Mouse (Mus musculus) hindlimb bud, embryonic 11.5 days (tissue): ENCODE measurements around the gene Ablim1.

Source experiments
- DNase-seq: peaks from one replicate; pipeline ENCODE4 v3.0.0-alpha.2; 2012; ENCODE audit warnings: low read depth, low spot score; ENCODE audit errors: extremely low spot score

Ablim1 gene

GRCm38 (mm10) chr19:57224390-57224789, 90.3 kb downstream of the Ablim1 start:
- DNase-seq, result no peak

GRCm38 (mm10) chr19:57223686-57224085, 91.0 kb downstream of the Ablim1 start:
- no peak for DNase-seq

- DNase-seq, result no peak
Observed at GRCm38 (mm10) chr19:57222657-57223056, 92.1 kb downstream of the Ablim1 start.

DNA sequence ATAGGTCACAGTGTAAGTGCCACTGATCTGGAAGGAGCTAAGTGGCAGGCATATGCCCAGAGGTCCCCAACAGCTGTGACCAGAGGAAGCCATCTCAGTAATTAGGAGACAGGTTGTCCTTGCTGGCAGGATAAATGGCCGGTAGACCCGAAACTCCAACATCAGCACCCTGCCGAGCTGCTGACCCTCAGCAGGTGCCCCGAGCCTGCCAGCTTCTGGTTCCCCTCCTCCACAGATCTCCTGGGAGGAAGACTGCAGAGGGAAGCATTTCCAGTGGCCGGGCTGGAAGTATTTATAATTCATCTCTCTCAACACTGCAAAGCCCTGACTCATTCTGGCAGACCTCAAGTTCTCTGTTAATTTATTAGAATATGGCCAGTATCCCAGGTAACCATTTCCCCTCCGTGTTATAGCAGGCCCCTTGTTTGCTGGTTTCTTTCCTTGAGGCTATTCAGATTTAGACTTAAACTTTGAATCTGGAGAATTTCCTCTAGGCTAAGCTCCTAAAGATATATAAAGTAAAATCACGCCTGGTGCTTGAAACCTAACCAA, 93.0 kb downstream of the Ablim1 start:
- no peak for DNase-seq

GRCm38 (mm10) chr19:57219758-57220157, 95.0 kb downstream of the Ablim1 start:
- no peak for DNase-seq

DNA sequence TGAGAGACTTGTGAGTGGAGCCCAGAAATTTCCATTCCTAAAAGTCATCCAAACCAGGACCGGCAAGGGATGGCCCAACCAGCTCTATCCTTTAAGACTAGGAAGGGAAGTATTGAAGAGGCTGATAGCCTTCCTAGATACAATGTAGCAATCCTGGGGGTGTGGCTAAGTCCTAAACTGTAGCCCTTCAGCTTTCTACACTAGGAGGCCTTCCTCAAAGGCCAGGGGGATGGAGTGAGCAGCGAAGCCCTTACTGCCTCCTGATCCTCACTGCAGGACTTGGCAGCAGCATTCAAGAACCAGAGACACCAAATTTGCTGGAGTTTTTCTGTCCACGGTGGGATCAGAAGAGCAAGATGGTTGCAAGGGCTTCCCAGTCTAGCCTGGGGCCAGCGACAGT, 97.6 kb downstream of the Ablim1 start:
- DNase-seq, result no peak

- no peak for DNase-seq
Observed at GRCm38 (mm10) chr19:57215527-57215926, 99.2 kb downstream of the Ablim1 start.

GRCm38 (mm10) chr19:57212406-57212805, 102.3 kb downstream of the Ablim1 start:
- no peak for DNase-seq

GRCm38 (mm10) chr19:57211444-57212111, 103.1 kb downstream of the Ablim1 start:
- no peak for DNase-seq

- DNase-seq, result no peak
Observed at GRCm38 (mm10) chr19:57210924-57211323, 103.8 kb downstream of the Ablim1 start.

DNA sequence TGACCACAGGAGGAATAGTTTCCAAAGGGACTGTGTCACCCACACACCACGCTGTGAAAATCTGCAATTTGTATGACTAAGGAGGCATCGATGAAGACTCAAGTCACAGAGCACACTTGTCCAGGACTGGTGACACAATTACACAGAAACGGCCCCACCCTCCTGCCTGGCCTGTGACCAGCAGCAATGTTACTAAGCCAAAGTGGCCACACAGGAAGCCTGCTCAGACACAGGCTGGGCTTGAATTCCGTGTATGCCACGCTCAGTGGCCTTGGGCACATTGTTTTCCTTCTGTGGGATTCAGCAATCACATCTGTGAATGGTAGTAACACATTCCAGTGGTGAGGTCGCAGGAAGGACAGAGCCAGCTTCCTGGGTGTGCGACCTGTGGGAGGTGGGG, 110.6 kb downstream of the Ablim1 start:
- no peak for DNase-seq

- no peak for DNase-seq
Observed at GRCm38 (mm10) chr19:57202554-57202953, 112.2 kb downstream of the Ablim1 start.

- no peak for DNase-seq
Observed at GRCm38 (mm10) chr19:57201090-57201483, 113.6 kb downstream of the Ablim1 start.

DNA sequence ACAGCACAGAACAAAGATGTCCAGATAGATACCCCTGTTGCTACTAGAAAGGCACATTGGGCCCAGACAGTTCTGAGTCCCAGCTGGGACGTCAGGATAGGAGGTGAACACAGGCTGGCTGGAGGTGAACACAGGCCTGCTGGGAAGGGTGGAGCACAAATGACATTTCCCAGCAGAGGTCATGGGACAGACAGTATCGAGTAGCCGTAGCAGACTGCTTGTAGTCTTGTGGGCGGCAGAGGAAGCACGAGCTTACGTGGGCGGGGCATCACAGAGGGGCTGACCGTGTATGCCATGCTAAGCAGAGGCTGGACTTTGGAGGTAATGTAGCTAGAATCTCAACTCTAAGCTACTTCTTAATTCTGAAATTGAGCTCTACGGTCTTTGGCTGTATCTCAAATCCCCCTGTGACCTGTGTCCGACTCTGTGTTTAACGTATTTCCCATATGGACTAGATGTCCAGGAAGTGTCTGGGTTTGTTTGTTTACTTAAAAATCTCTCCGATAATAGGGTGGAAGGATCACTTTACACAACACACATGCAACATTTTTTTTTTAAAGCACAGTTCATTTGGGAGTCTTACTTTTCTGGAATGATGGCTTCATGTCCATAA, 114.1 kb downstream of the Ablim1 start:
- no peak for DNase-seq

GRCm38 (mm10) chr19:57199361-57199760, 115.4 kb downstream of the Ablim1 start:
- DNase-seq, result no peak

- no peak for DNase-seq
Observed at GRCm38 (mm10) chr19:57198531-57198930, 116.2 kb downstream of the Ablim1 start.

DNA sequence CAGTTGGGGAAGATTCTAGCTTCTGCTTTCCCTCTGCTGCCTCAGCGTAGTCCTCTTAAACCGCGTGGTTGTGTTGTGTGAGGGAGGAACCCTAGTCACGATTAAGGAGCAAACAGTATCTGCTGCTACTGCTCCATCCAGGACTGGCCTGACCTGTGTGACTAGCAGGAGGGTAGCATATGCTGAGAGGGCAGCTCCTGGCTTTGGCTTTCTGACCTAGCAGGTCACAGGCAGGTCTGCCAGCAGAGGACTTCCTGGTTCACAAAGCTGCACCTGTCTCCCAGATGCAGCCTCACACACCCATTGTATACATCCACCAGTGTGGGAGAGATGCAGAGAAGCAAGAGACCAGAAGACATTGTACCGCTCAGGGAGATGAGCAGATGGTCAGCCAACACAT, 116.7 kb downstream of the Ablim1 start:
- no peak for DNase-seq

GRCm38 (mm10) chr19:57197043-57197817, 117.5 kb downstream of the Ablim1 start:
- no peak for DNase-seq

DNA sequence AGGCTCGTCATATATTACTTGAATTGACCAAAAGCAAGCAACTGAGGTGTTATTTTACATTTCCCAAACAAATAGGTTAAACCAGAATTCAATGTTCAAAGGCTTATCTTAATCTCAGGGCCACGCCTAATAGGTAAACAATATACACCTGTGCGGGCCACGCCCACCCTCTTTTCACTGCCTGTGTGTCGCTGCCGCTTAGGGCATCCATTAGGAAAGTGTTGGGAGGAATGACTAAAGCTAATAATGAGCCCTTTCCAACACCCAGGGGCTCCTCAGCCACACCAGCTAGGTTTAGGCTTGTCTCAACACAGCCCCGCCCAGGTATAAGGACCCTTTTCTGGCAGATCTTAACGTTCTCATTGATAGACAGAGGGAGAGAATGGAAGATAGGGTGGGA, 118.1 kb downstream of the Ablim1 start:
- no peak for DNase-seq

- DNase-seq, result no peak
Observed at GRCm38 (mm10) chr19:57195169-57195930, 119.4 kb downstream of the Ablim1 start.

GRCm38 (mm10) chr19:57193958-57194357, 120.8 kb downstream of the Ablim1 start:
- no peak for DNase-seq
